Mouse (Mus musculus): ENCODE data around the gene Rpl31. TPM values are rescaled to one million over a fixed set of nuclear protein-coding genes. Genes with fewer than 3 reads are reported as not detected.

The Rpl31 gene
- total RNA-seq, 2 experiments from 2014 or later = 882 to 915 TPM

DNA sequence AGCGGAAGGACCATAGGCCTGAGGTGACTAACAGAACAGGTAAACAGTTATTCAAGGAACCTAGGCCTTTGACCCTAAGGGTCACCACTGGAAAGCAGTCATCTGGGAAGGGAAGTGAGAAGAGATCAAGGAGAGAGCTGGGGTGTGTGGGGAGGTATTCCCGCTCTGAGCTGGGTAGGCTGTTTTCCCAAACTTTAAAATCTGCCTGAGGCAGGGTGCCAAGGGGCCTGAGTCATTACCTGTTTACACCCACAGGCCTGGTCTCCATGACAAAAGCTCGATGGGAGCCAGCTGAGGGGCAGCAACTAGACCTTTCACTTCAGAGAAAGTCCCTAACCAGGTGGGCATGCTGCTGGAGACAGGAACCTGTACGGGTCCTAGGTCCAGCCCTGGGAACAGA, 31.6 kb downstream of the Rpl31 start:
- no peak for DNase-seq

DNA sequence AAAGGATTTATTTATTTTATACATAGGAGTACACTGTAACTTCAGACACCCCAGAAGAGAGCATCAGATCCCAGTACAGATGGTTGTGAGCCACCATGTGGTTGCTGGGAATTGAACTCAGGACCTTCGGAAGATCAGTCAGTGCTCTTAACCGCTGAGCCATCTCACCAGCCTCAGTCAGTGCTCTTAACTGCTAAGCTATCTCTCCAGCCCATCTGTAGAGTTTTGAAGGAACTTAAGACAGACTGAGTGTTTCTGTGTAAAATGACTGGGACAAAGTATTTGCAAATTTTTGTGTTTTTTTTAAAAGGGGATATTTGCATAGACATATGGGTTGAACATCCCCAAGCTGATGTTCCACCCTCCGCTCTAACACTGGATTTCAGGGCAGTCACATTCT, 32.5 kb downstream of the Rpl31 start:
- DNase-seq = no peak

DNA sequence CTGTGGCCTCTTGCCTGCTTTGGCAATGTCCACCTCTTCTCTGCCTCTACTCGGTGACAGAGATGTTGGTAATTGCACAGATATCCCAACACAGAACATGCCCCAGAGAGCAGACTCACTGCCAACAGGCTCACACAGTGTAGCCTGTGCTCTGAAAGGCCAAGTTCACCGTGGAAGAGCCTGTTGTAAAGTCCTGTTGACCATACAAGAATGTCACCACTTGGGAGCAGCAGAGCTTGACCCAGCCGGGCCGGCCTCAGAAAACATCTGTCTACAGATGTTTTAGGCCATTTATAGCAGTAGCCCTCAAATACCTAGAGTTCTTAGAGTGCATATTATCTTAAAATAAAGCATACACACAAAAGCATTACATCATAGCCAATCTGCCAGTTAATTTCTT, 39.5 kb downstream of the Rpl31 start:
- DNase-seq = no peak

DNA sequence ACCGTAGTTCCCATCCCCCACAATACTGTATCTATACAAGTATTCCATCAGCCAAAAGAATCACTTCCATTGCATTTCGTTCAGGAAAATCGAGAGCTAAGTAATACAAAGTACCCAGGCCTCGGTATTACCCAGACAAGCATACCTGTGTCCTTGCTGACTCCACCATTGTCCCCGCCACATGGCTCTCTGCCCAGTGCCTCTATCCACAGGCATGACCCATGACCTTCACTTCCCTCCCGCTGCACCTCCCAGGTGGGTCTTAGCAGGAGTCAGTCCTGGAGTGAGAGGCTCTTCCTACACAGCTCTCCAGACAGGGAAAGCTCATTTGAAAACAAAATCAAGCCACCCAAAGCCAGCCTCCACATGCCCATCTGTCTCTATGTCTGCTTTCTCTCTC, 40.5 kb downstream of the Rpl31 start:
- no peak for DNase-seq

DNA sequence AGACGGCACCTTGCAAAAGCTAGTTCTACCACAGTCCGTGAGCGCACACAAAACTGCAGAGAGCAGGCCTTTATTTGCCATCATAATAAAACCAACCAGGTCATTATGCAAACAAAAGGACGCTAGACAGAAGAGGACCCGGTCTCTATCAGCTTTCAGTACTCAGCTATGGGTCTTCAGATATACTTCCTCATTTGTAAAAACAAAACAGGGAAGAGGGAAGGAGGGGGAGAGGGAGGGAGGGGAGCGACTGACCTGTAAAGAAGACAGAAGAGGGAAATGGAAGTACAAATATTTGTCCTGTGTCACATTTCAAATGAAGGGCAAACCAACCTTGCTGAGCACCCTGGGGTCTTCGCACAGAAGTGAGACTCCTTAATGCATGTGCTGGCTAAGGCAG, 41.0 kb downstream of the Rpl31 start:
- no peak for DNase-seq

DNA sequence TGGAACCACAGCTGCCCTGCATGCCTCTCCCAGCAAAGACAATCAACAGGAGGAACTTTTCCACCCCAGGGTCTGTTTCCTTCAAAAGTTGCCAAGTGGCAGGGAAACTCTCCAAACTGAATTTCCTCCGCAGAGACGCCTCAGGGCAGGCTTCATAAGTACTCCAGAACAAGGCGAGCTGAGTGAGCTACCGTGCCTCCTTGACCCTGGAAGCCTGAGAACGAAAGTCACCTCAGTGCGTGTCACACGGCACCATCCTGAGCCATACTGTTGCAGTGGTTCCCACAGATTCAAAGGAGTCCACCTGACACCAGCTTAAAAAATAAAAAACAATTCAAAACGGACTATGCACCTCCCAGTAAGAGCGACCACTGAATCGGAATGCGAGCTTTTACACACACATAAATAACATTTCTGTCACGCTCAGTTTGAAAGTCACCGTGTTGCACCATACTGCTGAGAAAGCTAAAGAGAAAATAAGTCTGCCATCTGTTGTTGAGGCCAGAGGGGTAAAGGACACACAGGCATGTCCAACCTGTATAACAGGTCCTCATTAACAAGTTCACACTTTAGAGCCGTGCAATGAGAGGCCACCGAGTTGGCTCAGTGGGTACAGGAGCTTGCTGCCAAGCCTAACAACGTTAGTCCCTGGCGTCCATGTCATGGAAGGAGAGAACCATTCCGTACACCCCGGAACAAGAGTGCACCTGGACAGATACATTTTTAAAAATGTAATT, 42.6 kb downstream of the Rpl31 start:
- DNase-seq = no peak

DNA sequence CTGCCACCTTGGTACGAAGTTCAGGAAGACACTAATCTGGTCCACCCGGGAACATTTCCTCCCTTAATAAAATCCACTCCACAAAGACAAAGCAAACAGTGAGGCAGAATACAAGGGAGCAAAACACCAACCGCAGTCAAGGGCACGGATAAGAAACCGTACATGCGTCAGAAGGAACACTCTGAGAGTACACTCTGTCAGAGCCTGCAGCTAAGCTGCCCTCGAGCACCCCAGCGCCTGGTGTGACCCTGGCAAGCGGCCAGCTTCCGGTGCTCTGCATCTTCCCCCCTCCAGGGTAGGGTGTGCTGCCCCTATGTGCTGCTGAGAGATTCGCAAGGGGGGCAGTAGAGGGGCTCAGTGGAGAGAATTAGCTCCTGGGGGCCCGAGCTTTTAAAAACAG, 50.2 kb downstream of the Rpl31 start:
- DNase-seq = peak; percentile 29

DNA sequence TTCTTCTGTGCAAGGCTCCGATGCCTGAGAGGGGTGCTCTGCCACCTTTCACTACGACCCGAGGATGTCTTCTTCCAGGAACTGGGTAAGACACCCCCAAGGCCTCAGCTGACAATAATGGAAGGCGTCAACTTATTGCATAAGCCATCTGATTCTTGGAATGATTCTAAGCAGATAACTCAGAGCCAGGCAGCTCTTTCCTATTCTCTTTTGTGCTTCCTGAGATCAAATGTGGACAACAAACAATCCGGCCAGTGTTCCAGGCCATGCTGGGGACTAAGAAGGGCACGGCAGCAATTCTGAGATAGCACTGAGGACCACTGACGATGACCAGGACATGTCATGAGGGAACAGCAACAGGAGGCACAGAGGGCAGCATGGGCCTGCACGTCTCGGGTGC, 51.2 kb downstream of the Rpl31 start:
- DNase-seq = no peak

DNA sequence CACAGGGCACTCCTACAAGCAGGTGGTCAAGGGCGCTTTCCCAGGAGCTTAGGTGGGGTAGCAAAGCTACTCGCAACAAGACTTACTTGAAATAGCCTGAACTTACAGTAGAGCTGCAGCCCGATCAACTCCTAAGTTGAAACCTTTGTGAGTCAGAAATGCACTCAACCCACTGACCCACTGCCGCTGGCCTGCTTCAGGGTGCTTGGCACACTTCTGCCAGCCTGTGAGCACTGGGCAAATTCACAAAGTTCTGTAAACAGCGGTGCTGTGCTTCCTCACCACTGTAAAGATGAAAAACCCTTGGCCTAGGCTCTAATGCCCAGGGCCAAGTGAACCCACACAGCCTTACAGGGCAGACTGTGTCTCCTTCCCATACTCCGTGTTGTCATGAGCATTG, 53.3 kb downstream of the Rpl31 start:
- DNase-seq = no peak

Other genes with a start within 250 kb of the Rpl31 start
- gene Npas2, start 174.1 kb upstream of the Rpl31 start, total RNA-seq (2021) = 1 to 10 TPM; 3.9 to 4.5 TPM
- gene Tbc1d8, start 110.9 kb downstream of the Rpl31 start, total RNA-seq (2021) = 10 to 100 TPM in 1 of 2 experiments, 1 to 10 TPM in 1; 10.0 to 13.0 TPM
- gene Cnot11, start 167.2 kb downstream of the Rpl31 start, total RNA-seq (2021) = 10 to 100 TPM; 19.2 to 19.6 TPM
- 10 to 100 TPM in 1 of 2 experiments, 1 to 10 TPM in 1; 9.3 to 11.2 TPM for gene Rnf149, start 209.6 kb downstream of the Rpl31 start, total RNA-seq (2021)

Measured in gastrocnemius, postnatal 10 days (tissue).